Comparison of ENCODE assay signal across 8 mouse cellular contexts in the genomic region with DNA sequence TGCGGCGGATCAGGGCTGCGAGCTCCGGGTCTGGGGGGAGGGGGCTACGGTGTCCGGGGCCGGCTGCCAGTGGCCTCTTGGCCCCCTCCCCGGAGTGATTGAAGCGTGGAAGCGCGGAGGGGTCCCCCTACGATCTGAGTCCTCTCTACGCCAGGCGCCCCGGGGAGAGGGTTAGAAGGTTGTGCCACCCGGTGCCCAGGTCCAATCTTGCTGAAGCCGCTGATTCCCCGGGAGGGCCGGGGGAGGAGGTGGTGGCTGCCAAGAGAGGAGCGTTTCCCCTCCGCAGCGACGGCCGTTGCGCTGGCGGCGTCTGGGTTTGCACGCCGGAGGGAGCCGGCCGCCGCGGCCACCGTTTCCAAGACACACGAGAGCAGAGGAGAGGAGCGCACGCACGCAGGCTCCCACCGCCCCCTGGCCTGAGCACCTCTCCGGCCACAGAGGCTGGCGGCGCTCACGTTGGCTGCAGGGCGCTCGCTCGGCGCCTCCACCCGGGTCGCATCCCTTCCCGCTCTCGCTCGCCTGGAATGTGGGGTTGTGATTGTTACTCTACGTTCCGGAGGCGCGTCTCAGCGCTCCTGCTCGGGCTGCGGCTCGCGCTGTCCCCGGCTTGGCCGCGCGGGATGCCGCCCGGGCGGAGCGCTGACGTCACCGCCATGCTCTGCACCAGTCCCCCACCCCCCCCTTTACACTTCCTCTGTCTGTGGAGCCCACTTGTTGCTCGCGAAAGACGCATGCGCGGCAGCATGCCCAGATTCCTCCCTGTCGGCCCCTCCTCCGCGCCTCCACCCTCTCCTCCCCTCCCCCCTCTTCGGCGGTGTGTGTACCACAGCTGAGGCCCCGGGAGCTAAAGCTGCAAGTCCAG. TPM values are rescaled to one million over a fixed set of nuclear protein-coding genes. Genes with fewer than 3 reads are reported as not detected.
A peak's percentile ranks its signal among the peaks of the same experiment; 100 is the strongest.
DNase-seq lines count a peak whose midpoint lies in the region; ATAC-seq and TF ChIP-seq lines count a peak whose summit lies in the region.

A gene (minus strand): TSS at position 602 of the 862 bp plus-strand sequence.

- peak; percentile 98 for DNase-seq in 3T3-L1 (ENCODE audit: low read depth, low spot score)
- peak; percentile 100 for DNase-seq in adrenal gland, postnatal 14 days
- DNase-seq in heart, adult 2 months: peak; percentile 99
- DNase-seq in kidney, adult 2 months: peak; percentile 100
- DNase-seq in spleen, postnatal 10 days (ENCODE audit: low spot score in 2 of 2): peak; percentile 67 to 93

- peaks cover 49% of the 10 kb centered on the region for H3K4me1 ChIP-seq in embryonic facial prominence, embryonic 12.5 days
- peaks cover 18% of the 10 kb centered on the region for H3K4me1 ChIP-seq in heart, adult 2 months (ENCODE audit: control insufficient read depth, insufficient read depth, low read length)
- peaks cover 23% of the 10 kb centered on the region for H3K4me1 ChIP-seq in kidney, adult 2 months (ENCODE audit: control insufficient read depth, insufficient read depth, low read length)
- peaks cover 66% of the 10 kb centered on the region for H3K4me1 ChIP-seq in limb, embryonic 13.5 days
- H3K4me1 ChIP-seq in midbrain, embryonic 16.5 days (ENCODE audit: control insufficient read depth, insufficient read depth, low read length): peaks cover 47% of the 10 kb centered on the region

- under 1% methylated on average over 80 of the region's 82 CpGs for WGBS in embryonic facial prominence, embryonic 12.5 days
- WGBS in heart, adult 2 months: under 1% methylated on average over 79 of the region's 82 CpGs
- under 1% methylated on average over 81 of the region's 82 CpGs for WGBS in kidney, adult 2 months
- under 1% methylated on average over 80 of the region's 82 CpGs for WGBS in limb, embryonic 13.5 days
- under 1% methylated on average over 69 of the region's 82 CpGs for WGBS in midbrain, embryonic 16.5 days

- H3K27ac ChIP-seq in embryonic facial prominence, embryonic 12.5 days: peak within 1 kb of the TSS; percentile 99
- peak within 1 kb of the TSS; percentile 100 for H3K27ac ChIP-seq in heart, adult 2 months
- H3K27ac ChIP-seq in kidney, adult 2 months (ENCODE audit: insufficient read depth, low read depth, low read length): peak within 1 kb of the TSS; percentile 99
- H3K27ac ChIP-seq in limb, embryonic 13.5 days: peak within 1 kb of the TSS; percentile 100
- peak within 1 kb of the TSS; percentile 99 for H3K27ac ChIP-seq in midbrain, embryonic 16.5 days (ENCODE audit: low read length)

- H3K9ac ChIP-seq in embryonic facial prominence, embryonic 12.5 days: peak within 1 kb of the TSS; percentile 90
- peak within 1 kb of the TSS; percentile 99 for H3K9ac ChIP-seq in heart, adult 2 months (ENCODE audit: low read depth, low read length)
- H3K9ac ChIP-seq in limb, embryonic 13.5 days: peak within 1 kb of the TSS; percentile 98
- H3K9ac ChIP-seq in midbrain, embryonic 16.5 days (ENCODE audit: low read depth, low read length): peak within 1 kb of the TSS; percentile 98

- peak; percentile 98 for TF ChIP-seq POLR2A in heart, adult 2 months (IDR thresholded peaks at IDR 0.05; ENCODE audit: insufficient read depth, low read depth, low read length)
- peak; percentile 97 for TF ChIP-seq POLR2A in kidney, adult 2 months (IDR thresholded peaks at IDR 0.05; ENCODE audit: low read depth, low read length)

- TF ChIP-seq EP300 in heart, adult 2 months (IDR thresholded peaks at IDR 0.05; ENCODE audit: insufficient read depth, low read depth, low read length): peak; percentile 90; the same call in 1 of the 2 replicates

- peak; percentile 83 for ATAC-seq in embryonic facial prominence, embryonic 12.5 days (ENCODE audit: insufficient number of reproducible peaks, insufficient read depth, low FRiP score, low TSS enrichment)
- peak; percentile 89 for ATAC-seq in limb, embryonic 13.5 days (ENCODE audit: low FRiP score, low read depth)
- ATAC-seq in midbrain, embryonic 16.5 days: peak; percentile 87

- H3K36me3 ChIP-seq in embryonic facial prominence, embryonic 12.5 days: no peaks in the 10 kb centered on the region
- peaks cover 14% of the 10 kb centered on the region; the same call in 1 of the 2 replicates for H3K36me3 ChIP-seq in heart, adult 2 months (ENCODE audit: control insufficient read depth, insufficient read depth, low read length)
- H3K36me3 ChIP-seq in kidney, adult 2 months (ENCODE audit: control insufficient read depth, insufficient read depth, low read length): peaks cover 4% of the 10 kb centered on the region; the same call in 1 of the 2 replicates
- H3K36me3 ChIP-seq in limb, embryonic 13.5 days: peaks cover 10% of the 10 kb centered on the region
- H3K36me3 ChIP-seq in midbrain, embryonic 16.5 days (ENCODE audit: control insufficient read depth, insufficient read depth, low read length): no peaks in the 10 kb centered on the region; the same call in 1 of the 2 replicates

- H3K9me3 ChIP-seq in embryonic facial prominence, embryonic 12.5 days: no peaks in the 10 kb centered on the region
- H3K9me3 ChIP-seq in limb, embryonic 13.5 days: no peaks in the 10 kb centered on the region
- no peaks in the 10 kb centered on the region for H3K9me3 ChIP-seq in midbrain, embryonic 16.5 days (replicated peaks; ENCODE audit: control insufficient read depth, low read length, poor library complexity, severe bottlenecking)

- H3K27me3 ChIP-seq in embryonic facial prominence, embryonic 12.5 days: no peaks in the 10 kb centered on the region
- no peaks in the 10 kb centered on the region for H3K27me3 ChIP-seq in heart, adult 2 months (ENCODE audit: control insufficient read depth, insufficient read depth, low read length)
- no peaks in the 10 kb centered on the region for H3K27me3 ChIP-seq in kidney, adult 2 months (replicated peaks; ENCODE audit: control insufficient read depth, insufficient read depth, low read length)
- no peaks in the 10 kb centered on the region for H3K27me3 ChIP-seq in limb, embryonic 13.5 days
- H3K27me3 ChIP-seq in midbrain, embryonic 16.5 days (ENCODE audit: control insufficient read depth, insufficient read depth, low read depth, low read length): no peaks in the 10 kb centered on the region

- peak; percentile 15; the same call in 1 of the 2 replicates for TF ChIP-seq CTCF in heart, adult 2 months (IDR thresholded peaks at IDR 0.05)
- no peak for TF ChIP-seq CTCF in kidney, adult 2 months (conservative IDR thresholded peaks at IDR 0.05; ENCODE audit: insufficient read depth, insufficient read length, low read depth, low read length)

- H3K4me2 ChIP-seq in embryonic facial prominence, embryonic 12.5 days (replicated peaks): peak within 1 kb of the TSS; percentile 91
- peak within 1 kb of the TSS; percentile 99 for H3K4me2 ChIP-seq in limb, embryonic 13.5 days (replicated peaks)
- H3K4me2 ChIP-seq in midbrain, embryonic 16.5 days (ENCODE audit: low read length): peak within 1 kb of the TSS; percentile 79

- peak within 1 kb of the TSS; percentile 89 for H3K4me3 ChIP-seq in embryonic facial prominence, embryonic 12.5 days
- peak within 1 kb of the TSS; percentile 93 for H3K4me3 ChIP-seq in heart, adult 2 months
- peak within 1 kb of the TSS; percentile 96 for H3K4me3 ChIP-seq in kidney, adult 2 months (ENCODE audit: insufficient read depth, low read depth, low read length)
- peak within 1 kb of the TSS; percentile 92 for H3K4me3 ChIP-seq in limb, embryonic 13.5 days
- H3K4me3 ChIP-seq in midbrain, embryonic 16.5 days (ENCODE audit: low read depth, low read length): peak within 1 kb of the TSS; percentile 91

- peaks cover 8% of the 10 kb centered on the region for H3K79me2 ChIP-seq in heart, adult 2 months (replicated peaks; ENCODE audit: control insufficient read depth, insufficient read depth, low read length)

- intact Hi-C loops in heart, adult 2 months (cut with DNase I): loop anchor here (1.0 to 5.0 kb wide), 3 partner anchors 52 to 87 kb away; no protein-coding TSS in a partner anchor

RNA-seq across cellular contexts. Expression of the gene that starts here (rescaled TPM):
- total RNA-seq in adrenal gland, postnatal 14 days (2021): 48.4 and 53.8 TPM in 2 replicates
- 53.9 and 59.2 TPM in 2 replicates for polyA plus RNA-seq in embryonic facial prominence, embryonic 12.5 days (2016; fragmentation: Nextera tagmentation; extraction: Ambion mirVana)
- 10 to 100 TPM; 32.6 to 36.9 TPM for total RNA-seq in heart, adult 2 months (2021)
- polyA plus RNA-seq in heart, adult 2 months (2012; rRNA removed): 15.6 and 20.1 TPM in 2 replicates
- 22.0 and 27.8 TPM in 2 replicates for polyA plus RNA-seq in kidney, adult 2 months (2012; rRNA removed)
- 39.2 and 41.2 TPM in 2 replicates for polyA plus RNA-seq in limb, embryonic 13.5 days (2015; fragmentation: Nextera tagmentation; extraction: Ambion mirVana)
- 69.3 and 76.9 TPM in 2 replicates for polyA plus RNA-seq in midbrain, embryonic 16.5 days (2015; fragmentation: Nextera tagmentation; extraction: Ambion mirVana)

Comparison
In these comparisons a context has a peak if more than half of its experiments do, and no peak if none do; other contexts are left out.
1. Peak in every context shown above with its lines: DNase-seq, ATAC-seq, H3K4me3 ChIP-seq and H3K27ac ChIP-seq.